Mouse (Mus musculus) layer of hippocampus, adult 8-10 months (tissue): Measurements from ENCODE around the gene Usp35. TPM values are rescaled to one million over a fixed set of nuclear protein-coding genes. Genes with fewer than 3 reads are reported as not detected.

Experiments
- DNase-seq, 2 experiments: peaks; one replicate each; pipeline ENCODE4 v3.0.0; 2022; ENCODE audit warnings: low spot score in 2 of 2
- total RNA-seq, 4 experiments: library from RNA; stranded (reverse); gene quantifications; 2 replicates each; pipeline ENCODE4 v1.2.4; 2022

The Usp35 gene
- total RNA-seq, 4 experiments from 2014 or later, result 17.7 to 24.2 (median 20.8) TPM

DNA sequence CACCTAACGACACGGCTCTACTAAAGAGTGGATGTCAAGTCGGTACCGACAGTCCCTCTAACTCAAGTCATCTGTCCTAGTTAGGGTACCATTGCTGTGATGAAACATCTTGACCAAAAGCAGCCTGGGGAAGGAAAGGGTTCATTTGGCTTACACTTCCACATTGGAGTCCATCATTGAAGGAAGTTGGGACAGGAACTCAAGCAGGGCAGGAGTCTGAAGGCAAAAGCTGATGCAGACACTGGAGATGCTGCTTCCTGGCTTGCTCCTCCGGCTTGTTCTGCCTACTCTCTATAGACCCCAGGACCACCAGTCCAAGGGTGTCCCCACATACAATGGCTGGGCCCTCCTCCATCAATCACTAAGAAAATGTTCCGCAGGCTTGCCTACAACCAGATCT is 16.2 kb downstream of the Usp35 start:
- no peak for DNase-seq

DNA sequence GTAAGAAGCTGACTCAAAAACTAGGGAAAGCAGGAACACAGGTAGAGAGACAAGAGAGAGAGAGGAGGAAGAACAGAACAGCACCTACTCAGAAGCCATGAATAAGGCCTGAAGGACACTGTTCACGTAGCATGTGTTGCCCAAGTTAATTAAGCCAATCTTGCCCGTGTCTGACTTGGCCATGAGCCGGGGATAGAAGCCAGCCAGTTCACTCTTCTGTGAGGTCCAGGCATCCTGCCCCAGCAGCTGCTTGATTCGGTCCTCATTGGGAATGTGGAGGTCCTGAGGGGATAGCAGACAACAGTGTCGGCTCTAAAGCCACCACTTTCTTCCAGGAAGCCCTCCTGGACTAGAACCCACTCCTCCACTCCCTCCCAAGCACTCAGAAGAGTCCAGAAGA is 17.2 kb downstream of the Usp35 start:
- no peak for DNase-seq

DNA sequence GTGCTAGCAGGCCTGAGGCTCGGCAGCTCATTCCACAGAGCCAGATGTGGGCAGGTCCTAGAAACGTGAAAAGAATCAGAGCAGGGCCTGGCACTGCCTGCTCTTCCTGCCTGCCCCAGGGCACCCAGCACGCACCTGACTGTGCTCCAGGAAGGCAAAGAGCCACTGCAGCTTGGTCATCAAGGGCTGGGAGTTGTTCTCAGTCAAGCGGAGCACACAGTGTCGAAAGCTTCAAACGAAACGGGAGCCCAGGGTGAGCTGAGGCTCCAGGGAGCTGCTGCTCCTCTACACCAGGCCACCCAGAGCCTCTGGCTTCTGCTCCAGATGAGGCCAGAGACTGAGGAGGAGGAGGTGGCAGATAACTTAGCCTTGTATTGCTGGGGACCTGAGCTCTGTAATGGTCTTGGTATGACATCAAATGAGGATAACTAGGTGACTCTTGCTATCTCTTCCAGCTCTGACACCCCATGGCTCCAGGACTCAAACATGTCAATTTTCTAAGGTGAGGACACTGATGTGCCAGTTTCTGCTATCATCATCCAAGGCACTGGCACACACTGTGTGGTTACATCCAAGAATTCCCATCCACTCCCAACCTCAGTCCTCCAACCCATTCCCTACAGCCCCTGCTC is 18.3 kb downstream of the Usp35 start:
- DNase-seq, result no peak

DNA sequence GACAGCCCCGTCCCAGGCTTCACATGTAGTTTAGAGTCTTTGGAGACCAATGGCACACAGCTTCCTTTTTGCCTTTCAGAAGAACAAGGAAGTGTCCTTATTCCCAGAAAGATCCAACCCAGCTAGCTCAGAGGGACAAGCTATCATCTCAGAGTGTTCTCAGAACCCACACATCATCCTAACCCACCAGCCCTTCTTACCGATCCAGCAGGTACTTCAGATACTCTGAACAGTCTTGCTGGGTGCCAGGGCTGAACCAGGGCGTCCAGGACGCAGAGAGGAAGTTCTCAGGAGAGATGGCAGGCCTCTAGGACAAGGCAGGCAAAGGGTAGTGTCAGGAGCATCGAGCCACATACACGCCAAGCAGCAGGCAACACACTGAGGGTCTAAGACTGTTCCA is 19.0 kb downstream of the Usp35 start:
- DNase-seq, result no peak

DNA sequence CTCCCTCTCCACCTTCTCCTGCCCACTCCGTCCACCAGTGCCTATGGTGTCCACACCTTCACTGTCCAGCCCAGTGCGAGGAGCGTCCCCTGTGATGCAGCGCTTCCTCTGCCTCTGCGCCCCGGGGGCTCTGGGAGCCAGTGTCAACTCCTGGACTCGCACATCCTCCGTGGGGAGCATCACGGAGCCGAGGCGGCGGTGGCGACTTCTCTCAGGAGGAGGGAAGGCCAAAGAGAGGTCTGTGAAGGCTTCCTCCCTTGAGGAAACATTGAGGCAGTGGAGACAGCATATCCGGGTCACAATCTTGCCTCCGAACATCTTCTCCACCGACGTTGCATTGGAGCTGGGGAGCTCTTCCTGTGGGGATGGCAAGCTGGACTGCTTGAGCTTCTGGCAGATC is 19.6 kb downstream of the Usp35 start:
- DNase-seq, result no peak

DNA sequence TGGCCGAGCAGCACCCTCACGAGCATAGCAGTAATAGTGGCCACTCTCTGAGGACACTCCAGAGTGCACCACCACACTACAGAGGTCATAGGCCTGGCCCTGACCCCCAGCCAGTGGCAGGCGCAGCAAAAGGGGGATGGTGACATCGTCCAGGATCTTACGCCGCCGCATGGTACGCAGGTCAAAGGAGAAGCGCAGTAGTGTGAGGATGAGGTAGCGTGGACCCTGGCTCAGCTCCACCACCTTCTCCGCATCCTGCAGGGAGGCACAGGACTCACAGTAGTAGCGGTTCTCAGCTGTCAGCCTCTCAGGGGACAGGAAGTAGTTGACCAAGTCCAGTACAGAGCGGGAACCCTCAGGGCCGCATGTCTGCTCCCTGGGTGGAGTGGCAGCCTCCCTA is 20.2 kb downstream of the Usp35 start:
- DNase-seq, result no peak

DNA sequence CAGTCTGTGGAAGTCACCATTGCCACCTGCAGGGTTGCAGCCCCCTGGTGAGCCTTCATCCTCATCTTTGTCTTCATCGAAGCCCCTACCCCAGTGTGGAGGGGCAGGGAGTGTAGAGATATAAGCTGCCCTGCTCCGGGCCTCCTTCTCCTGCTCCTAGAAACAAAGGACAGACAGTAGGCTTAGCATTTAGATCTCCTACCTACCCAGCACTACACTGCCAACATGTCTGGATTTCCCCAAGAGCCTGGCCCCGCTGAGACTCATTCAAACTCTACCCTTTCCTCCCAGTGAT is 21.5 kb downstream of the Usp35 start:
- DNase-seq, result no peak

DNA sequence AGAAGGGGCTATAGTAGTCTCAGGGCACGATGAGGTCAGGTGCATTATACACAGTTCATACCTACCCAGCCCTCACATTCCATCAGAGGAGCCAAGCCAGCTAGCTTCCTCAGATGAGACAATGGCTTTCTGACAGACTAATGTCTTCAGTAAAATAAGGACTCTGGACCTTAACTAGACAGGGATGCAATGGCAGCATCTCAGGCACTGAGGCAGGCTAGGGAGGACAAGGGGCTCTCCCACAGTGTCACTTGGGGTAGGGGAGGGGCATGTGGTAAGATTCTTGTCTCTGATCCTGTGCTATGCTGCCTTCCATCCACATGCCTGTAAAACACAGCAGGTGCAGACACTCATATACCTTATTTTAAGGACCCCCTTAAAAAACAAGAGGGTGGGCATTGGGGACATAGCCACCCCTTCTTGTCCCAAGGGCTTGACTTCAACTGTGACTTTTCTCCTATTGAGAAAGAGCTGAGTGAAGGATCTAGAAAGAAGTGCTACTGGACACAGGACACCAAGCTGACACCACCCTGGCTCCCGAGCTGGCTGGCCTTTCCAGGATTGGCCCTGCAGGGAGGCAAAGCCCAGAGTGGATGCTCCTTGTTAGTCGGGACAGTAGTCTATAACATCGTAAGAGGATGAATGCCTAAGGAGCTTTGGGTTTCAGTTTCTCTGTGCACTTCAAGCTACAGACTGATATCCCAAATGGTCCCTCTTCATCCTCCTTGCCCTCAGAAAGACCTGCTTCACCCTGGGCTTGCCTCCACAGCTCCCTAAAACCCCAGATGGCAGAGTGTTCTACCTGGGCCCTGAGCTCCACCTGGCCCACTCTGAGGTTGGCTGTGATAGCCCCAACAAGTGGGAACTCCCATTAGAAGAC is 22.1 kb downstream of the Usp35 start:
- peak; percentile 0 to 2 for DNase-seq

DNA sequence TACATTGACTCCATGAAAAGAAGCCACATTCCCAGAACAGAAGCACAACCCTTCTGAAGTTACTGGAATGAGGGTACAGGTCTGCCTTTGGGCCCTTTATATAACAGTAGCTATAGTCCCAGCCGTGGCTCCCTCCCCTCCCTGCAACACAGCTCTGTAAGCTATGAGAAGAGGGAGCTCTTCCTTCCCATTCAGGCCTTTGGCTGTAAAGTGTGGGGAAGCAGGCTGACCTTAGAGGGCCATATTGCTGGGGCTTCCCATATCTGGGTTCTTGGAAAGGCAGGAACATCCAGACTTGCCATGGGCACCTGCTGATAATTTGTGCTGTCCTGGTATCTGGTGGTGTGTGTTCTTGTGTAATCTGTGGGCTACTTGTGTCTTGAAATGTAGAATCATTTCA is 24.3 kb downstream of the Usp35 start:
- DNase-seq, result peak in 1 of 2 experiments; percentile 1

DNA sequence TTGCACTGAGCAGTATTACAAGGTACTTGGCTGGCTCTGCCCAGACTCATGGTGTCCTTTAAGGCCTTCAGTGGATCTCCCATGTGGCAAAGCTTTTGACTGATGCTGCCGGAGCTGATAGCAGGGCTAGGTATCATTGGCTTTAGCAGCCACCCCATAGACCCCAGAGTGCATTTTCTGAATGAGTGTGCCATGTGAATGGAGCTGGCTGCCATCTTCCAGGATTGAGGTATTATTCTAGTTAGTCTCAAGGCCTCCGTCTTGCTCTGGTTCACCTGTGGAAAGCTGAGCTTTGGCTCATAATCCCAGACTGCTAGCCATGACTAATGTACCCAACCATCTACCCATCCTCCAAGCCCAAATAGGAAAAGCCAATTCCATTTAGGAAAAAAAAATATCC is 25.0 kb downstream of the Usp35 start:
- no peak for DNase-seq

DNA sequence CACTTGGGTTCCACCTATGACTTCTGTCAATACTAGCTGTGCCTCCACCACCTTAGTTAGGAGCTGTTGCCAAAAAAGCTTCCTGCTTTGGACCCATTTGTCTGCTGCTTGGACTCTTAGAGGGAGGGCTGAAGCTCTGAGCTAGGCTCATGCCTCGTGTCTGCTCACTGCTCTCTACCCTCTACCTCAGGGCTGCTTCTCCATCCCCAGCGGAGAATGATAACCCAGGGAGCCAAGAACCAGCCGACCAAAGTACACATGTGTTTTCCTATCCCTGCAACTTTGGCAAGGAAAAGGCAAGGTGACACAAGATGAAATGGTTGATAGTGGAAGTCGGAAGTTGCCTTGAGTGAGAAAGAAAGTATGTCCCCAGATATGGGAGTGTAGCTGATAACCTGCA is 26.6 kb downstream of the Usp35 start:
- DNase-seq, result peak in 1 of 2 experiments; percentile 1

DNA sequence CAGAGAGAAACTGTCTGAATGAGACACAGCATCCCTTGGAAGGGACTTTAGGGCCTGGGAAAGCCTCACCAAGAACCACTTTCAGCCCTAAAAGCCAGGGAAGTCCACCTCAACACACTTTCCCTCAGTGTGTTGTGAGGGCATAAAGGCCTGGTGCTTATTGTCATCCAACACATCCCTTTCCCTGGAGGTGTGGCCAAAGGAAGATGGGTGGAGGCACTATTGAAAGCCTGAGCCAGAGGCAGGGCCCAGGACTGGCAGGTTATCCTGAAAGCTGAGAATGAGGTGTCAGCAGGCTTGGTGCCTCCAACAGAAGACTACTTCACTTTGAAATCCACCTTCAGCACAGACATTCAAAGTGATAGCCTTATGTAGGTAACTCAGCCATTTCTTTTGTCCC is 27.3 kb downstream of the Usp35 start:
- DNase-seq, result no peak

DNA sequence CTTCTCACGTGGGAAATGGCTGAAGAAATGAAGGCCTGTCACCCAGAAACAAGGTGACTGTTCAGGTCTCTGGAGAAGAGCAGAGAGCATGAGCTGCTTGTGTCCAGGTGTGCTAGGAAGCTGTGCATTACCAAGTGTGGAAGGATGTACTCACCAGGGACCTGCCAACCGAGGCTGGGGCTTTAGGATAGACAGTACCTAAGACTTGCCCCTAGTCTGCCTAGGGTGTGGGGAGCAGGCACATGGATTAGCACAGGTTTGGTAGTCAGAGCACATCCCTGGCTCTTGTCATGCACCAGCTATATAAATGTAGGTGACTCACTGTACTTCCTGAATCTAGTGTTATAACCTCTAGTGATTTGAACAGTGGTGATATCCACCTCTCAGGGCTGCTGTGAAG is 28.2 kb downstream of the Usp35 start:
- peak in 1 of 2 experiments; percentile 2 for DNase-seq

DNA sequence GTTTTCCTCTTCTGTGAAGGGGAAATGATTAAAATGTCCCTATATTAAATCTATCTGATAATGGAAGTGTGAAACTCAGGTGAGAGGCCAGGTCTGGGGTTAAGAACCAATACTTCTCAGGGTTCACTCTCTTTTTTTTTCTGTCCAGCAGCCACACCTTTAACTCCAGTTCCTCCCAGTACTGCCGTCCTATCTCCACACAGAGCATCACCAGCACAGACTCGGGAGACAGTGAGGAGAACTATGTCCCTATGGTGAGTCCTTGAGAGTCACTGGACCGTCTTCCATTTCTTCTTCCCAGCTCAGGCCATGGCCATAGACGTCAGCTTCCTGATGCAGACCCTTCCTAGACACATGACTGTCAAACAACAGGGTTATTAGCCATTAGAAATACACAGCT is 28.9 kb downstream of the Usp35 start:
- peak in 1 of 2 experiments; percentile 2 for DNase-seq

DNA sequence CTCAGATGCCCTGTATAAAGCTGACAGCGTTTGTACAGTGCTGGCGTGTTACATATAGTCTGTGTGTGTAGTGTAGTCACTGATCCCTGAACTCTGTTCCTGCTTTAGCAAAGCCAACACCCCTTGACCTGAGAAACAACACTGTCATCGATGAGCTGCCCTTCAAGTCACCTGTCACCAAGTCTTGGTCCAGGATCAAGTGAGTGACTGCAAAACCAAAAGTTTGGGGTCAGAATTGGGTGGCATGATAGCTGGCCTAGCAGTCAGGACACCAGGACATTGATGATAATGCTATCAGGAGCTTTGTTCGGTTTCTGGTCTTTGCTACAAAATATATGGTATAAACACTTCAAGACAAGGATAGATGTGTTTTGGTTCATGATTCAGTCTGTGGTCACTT is 29.6 kb downstream of the Usp35 start:
- peak in 1 of 2 experiments; percentile 1 for DNase-seq

DNA sequence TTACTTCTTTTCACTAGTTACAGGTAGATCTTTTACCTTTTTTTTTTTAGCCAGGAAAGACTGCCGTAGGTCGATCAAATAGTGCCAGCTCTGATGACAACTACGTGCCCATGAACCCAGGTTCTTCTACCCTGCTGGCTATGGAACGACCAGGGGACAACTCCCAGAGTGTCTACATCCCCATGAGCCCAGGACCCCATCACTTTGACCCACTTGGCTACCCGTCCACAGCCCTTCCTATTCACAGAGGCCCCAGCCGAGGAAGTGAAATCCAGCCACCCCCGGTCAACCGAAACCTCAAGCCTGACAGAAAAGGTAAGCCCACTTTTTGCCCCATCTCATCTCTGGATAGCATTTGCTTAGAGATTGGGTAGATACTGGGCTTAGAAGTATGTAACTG is 30.5 kb downstream of the Usp35 start:
- DNase-seq, result peak in 1 of 2 experiments; percentile 2

DNA sequence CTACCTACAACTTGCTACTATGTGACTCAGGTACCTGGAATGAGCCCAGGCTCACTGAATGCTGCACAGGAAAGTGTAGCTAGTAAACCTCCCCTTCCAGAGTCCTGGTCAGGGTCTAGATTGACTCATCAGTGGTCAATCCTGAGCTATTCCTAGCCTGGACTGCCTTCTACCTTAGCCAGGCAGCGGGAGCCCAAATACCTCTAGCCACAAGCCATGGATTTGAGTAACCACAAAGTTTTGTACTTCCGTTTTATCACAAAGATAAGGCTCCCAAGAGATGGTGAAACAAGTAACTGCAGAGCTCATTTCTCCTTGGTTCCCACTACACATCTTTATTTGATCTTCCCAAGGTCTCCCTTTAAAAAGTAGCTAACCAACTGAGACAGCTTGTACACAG is 30.9 kb downstream of the Usp35 start:
- DNase-seq, result no peak

DNA sequence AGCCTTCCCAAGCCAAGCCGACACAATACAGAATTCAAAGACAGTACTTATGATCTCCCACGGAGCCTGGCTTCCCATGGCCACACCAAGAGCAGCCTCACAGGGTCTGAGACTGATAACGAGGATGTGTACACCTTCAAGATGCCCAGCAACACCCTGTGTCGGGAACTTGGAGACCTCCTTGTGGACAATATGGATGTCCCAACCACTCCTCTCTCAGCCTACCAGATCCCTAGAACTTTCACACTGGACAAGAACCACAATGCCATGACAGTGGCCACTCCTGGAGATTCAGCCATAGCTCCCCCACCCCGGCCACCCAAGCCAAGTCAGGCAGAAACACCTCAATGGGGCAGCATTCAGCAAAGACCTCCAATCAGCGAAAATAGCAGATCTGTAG is 32.9 kb downstream of the Usp35 start:
- DNase-seq, result peak in 1 of 2 experiments; percentile 1

DNA sequence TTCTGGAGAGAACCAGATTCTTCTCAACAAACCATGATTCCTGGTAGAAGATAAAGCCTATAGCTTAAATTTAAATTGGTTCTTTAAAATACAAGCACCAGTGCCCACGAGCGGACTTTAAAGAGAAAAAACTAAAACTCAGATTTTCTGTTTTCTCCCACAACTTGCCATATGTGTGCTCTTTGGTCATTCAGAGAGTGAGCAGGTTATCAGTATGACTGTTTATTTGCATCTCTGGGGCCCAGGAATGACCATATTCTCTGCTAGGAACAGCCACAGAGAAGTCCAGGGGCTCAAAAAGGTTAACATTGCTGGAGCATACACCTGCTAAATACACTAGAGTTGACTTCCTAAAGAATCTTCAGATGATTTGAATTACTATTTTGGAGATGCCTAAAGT is 33.5 kb downstream of the Usp35 start:
- DNase-seq, result no peak

DNA sequence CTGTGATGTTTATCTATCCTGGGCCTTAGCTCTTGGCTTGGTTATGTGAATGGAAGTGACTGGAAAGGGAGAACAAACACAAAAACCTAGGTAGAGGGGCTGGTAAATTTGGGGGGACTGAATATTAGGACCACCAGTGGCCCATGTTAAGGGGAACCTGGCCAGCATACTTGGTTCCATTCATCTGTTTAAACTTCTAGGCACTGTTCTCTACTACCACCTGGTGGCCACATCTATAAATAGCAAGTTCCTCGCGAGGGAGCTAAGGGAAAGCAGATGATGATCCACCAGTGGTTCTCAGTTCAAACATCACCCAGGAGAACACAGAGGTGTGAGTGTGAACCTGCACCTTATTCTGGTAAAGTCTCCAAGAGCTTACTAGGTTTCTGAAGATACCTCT is 34.4 kb downstream of the Usp35 start:
- DNase-seq, result peak; percentile 52 to 73

DNA sequence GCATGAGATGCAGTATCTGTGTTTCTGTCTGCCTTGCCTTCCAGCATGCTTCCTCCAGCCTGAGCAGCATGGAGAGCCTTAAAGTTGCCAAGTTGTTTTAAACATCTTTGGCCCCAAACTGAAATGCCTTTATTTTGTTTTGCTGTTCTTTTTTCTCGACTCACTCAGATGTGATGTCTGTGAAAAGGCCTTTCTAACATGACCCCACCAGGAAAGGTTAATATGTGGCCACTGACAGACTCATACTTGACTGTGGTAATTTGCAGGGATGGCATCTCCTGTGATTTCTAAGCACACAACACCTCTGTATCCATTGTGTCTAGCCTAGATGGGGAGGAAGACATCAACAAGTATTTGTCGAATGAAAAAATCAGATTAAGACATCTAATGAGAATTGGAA is 34.8 kb downstream of the Usp35 start:
- DNase-seq, result no peak

DNA sequence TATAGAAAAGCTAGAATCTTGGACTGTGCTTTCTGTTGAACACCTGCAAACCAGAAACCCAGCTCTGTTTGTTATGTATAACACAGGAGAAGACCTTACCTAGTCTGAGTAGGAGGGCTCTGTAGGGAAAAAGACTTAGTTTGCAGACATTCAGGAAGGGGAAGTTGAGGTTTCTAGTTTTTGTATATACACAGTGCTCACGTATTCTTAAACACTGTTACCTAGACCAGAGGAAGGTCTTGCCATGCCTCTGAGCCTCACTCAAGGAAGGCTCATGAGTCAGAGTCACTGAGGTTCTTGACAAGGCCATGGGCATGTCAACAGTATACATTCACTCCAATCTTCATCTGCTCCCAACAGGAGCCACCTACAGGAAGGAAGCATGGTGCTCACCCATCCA is 60.8 kb downstream of the Usp35 start:
- no peak for DNase-seq

DNA sequence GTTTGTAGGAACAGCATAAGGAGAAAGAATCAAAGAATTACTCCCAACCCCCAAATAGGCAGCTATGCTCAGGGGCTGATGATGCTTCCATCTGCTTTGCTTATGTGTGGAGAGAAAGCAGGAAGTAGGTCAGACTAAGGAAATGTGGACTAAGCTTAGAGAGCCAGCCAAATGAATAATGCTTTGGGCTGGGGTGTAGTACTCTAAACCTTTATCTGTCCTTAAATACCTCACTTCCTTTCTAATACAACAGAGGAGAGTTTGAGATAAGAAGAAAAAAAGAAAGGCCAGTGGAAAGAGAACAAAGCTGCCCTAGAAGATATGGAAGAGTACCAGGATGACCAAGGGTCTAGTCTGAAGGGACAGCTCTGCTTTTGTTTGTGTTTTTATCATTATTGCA is 61.5 kb downstream of the Usp35 start:
- DNase-seq, result no peak
